Mouse (Mus musculus) cortical plate, adult 2 months (tissue): ENCODE measurements around the gene Aida. TPM values are rescaled to one million over a fixed set of nuclear protein-coding genes. Genes with fewer than 3 reads are reported as not detected.
"Not testable (repeated sequence)": the region's sequence is repeated elsewhere in the genome, so short reads cannot be mapped to it uniquely, and the experiment has no call there.

Experiments
- H3K27ac ChIP-seq: fragments of 200-500 bp; 2 replicates; pipeline ENCODE4 v1.5.1; 2012; ENCODE audit warnings: low read length, control low read depth, inconsistent platforms; ENCODE audit not compliant: insufficient read depth
- H3K4me1 ChIP-seq: fragments of 200-500 bp; 2 replicates; pipeline ENCODE4 v1.6.1; 2011; ENCODE audit warnings: low read length; ENCODE audit not compliant: control insufficient read depth, insufficient read depth
- H3K4me3 ChIP-seq: fragments of 200-500 bp; 2 replicates; pipeline ENCODE4 v1.5.1; 2011; ENCODE audit warnings: mild to moderate bottlenecking, low read length, control low read depth; ENCODE audit not compliant: insufficient read depth
- CTCF ChIP-seq: fragments of 200-500 bp; IDR thresholded peaks from 2 replicates; pipeline ENCODE4 v1.5.1; 2011; ENCODE audit warnings: mild to moderate bottlenecking, control low read depth, low read length; ENCODE audit not compliant: insufficient read depth; ENCODE audit errors: extremely low read depth
- POLR2A ChIP-seq: fragments of 200-500 bp; IDR thresholded peaks from 2 replicates; pipeline ENCODE4 v1.6.1; 2011; ENCODE audit warnings: mild to moderate bottlenecking, low read length, control low read depth; ENCODE audit not compliant: insufficient read depth; ENCODE audit errors: extremely low read depth
- polyA plus RNA-seq: library from polyadenylated mRNA; depleted of rRNA; stranded (reverse); fragments of >200 nt; gene quantifications from 2 replicates; pipeline ENCODE4 v1.2.3, GENCODE M21; 2012

Aida gene
- polyA plus RNA-seq, 1 experiment: 55.6 TPM

DNA sequence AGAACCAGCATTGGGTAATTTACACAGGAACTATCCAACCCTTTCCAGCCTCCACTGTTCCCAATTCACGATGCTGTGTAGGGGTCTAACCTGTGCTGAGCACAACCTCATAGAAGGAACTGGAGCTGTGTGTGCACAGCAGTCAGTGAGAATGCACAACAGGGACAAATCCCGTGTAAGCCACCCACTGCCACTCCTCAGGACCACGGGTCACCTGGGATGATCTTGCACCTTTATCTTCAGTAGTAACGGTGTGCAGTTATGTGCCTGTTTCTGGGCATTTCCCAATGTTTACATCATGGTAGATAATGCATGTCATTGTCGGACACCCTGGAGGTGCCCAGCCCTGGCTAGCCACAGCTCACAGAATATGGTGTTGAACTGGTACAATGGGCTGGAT, 20.6 kb upstream of the Aida start:
- Histone ChIP-seq H3K27ac (no peak overlapping the region), H3K4me1 (no peaks in the 10 kb centered on the region), H3K4me3 (no peak overlapping the region)
- TF ChIP-seq CTCF (no peak), POLR2A (no peak)

- TF ChIP-seq POLR2A (no peak), CTCF (no peak)
- no peak overlapping the region for H3K27ac ChIP-seq
- H3K4me3 ChIP-seq: no peak overlapping the region
- H3K4me1 ChIP-seq: no peaks in the 10 kb centered on the region
These were observed 8.0 kb upstream of the Aida start for GRCm38 (mm10) chr1:183288351-183288750.

GRCm38 (mm10) chr1:183289576-183289975, 6.8 kb upstream of the Aida start:
- TF ChIP-seq CTCF (no peak), POLR2A (no peak)
- Histone ChIP-seq H3K4me1 (no peaks in the 10 kb centered on the region), H3K4me3 (no peak overlapping the region)

GRCm38 (mm10) chr1:183296877-183297383, 540 bp downstream of the Aida start, which contains the start of gene Brox:
Gene Brox (minus strand): TSS chr1:183297269.
- Histone ChIP-seq H3K4me3 (peak within 1 kb of the TSS; percentile 97), H3K27ac (peak within 1 kb of the TSS; percentile 97), H3K4me1 (no peaks in the 10 kb centered on the region)
- TF ChIP-seq POLR2A (peak; percentile 80), CTCF (no peak)

More at GRCm38 (mm10) chr1:183289576-183289975, 6.8 kb upstream of the Aida start:
- no peak overlapping the region for H3K27ac ChIP-seq

DNA sequence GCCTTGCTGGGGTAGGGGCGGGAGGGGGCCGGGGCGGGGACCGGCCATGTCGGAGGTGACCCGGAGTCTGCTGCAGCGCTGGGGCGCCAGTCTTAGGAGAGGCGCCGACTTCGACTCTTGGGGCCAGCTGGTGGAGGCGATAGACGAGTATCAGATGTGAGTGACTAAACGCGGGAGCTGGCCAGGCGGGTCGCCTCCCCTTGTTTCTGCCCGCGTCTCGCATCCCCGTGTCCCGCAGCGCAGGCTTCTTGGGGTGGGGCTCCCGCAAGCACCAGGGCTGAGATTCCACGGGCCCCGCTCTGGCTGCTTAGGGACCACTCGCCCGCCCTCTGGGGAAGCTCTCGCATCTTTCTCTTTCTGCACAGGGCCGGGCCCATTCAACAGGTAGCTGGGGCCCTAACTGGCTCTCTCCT, 1.1 kb downstream of the Aida start:
- no peak for TF ChIP-seq POLR2A
- TF ChIP-seq CTCF: no peak
- no peaks in the 10 kb centered on the region for H3K4me1 ChIP-seq
- H3K27ac ChIP-seq: no peak overlapping the region
- H3K4me3 ChIP-seq: peak overlapping the region; percentile 97

GRCm38 (mm10) chr1:183297886-183298489, 1.6 kb downstream of the Aida start:
- Histone ChIP-seq H3K4me1 (no peaks in the 10 kb centered on the region), H3K4me3 (peak overlapping the region; percentile 97), H3K27ac (no peak overlapping the region)
- TF ChIP-seq CTCF (no peak), POLR2A (no peak)

- H3K27ac ChIP-seq: no peak overlapping the region
- TF ChIP-seq POLR2A (no peak), CTCF (no peak)
- H3K4me1 ChIP-seq: no peaks in the 10 kb centered on the region
- no peak overlapping the region for H3K4me3 ChIP-seq
These were observed 2.8 kb downstream of the Aida start for GRCm38 (mm10) chr1:183299161-183299560.

GRCm38 (mm10) chr1:183307555-183307954, 11.2 kb downstream of the Aida start:
- no peak overlapping the region for H3K4me3 ChIP-seq
- H3K27ac ChIP-seq: no peak overlapping the region
- TF ChIP-seq CTCF: no peak
- TF ChIP-seq POLR2A: no peak
- H3K4me1 ChIP-seq: no peaks in the 10 kb centered on the region

- H3K4me1 ChIP-seq: no peaks in the 10 kb centered on the region
- H3K27ac ChIP-seq: no peak overlapping the region
- TF ChIP-seq CTCF: no peak
- TF ChIP-seq POLR2A: no peak
- H3K4me3 ChIP-seq: no peak overlapping the region
These were observed 12.1 kb downstream of the Aida start for GRCm38 (mm10) chr1:183308476-183308875.

DNA sequence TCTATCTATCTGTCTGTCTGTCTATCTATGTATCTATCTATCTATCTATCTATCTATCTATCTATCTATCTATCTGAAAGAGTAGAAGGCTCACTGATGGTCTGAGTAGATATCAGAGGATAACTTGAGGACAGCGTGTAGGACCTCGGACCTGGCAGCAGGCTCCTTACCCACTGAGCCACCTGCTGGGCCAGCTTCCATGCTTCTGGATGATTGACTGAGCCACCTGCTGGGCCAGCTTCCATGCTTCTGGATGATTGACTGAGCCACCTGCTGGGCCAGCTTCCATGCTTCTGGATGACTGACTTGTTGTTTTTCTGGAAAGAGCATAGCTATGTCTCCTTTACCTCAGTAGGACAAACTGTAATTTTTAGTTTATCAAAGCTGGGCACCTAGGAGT, 13.2 kb downstream of the Aida start:
- not testable (repeated sequence) for H3K27ac ChIP-seq, H3K4me3 ChIP-seq, H3K4me1 ChIP-seq
